Mouse (Mus musculus): ENCODE data around the gene Chd8. TPM values are rescaled to one million over a fixed set of nuclear protein-coding genes. Genes with fewer than 3 reads are reported as not detected.

Chd8 gene
- total RNA-seq, 2 experiments from 2014 or later = 46.7 to 62.6 TPM

GRCm38 (mm10) chr14:52199412-52199811 lies 58.2 kb downstream of the Chd8 start:
- DNase-seq = no peak

GRCm38 (mm10) chr14:52198141-52198540 lies 59.4 kb downstream of the Chd8 start:
- DNase-seq = no peak

GRCm38 (mm10) chr14:52197156-52197878 lies 60.3 kb downstream of the Chd8 start, which contains the start of gene Supt16:
Gene Supt16, minus strand, starts transcription at chr14:52197416.
- DNase-seq = peak; percentile 81

GRCm38 (mm10) chr14:52196230-52197155 lies 61.1 kb downstream of the Chd8 start:
- no peak for DNase-seq

GRCm38 (mm10) chr14:52195691-52196090 lies 61.9 kb downstream of the Chd8 start:
- DNase-seq = peak; percentile 29

- DNase-seq = peak; percentile 12
These were observed 66.7 kb downstream of the Chd8 start for GRCm38 (mm10) chr14:52190740-52191359.

GRCm38 (mm10) chr14:52189519-52189918 lies 68.1 kb downstream of the Chd8 start:
- no peak for DNase-seq

- DNase-seq = no peak
These were observed 68.8 kb downstream of the Chd8 start for GRCm38 (mm10) chr14:52188788-52189187.

GRCm38 (mm10) chr14:52166571-52166970 lies 91.0 kb downstream of the Chd8 start:
- no peak for DNase-seq

- no peak for DNase-seq
These were observed 96.7 kb downstream of the Chd8 start for GRCm38 (mm10) chr14:52160911-52161310.

- no peak for DNase-seq
These were observed 102.6 kb downstream of the Chd8 start for GRCm38 (mm10) chr14:52155008-52155407.

- DNase-seq = no peak
These were observed 105.0 kb downstream of the Chd8 start for GRCm38 (mm10) chr14:52152613-52153012.

GRCm38 (mm10) chr14:52152179-52152578 lies 105.4 kb downstream of the Chd8 start:
- no peak for DNase-seq

- DNase-seq = no peak
These were observed 107.7 kb downstream of the Chd8 start for GRCm38 (mm10) chr14:52149888-52150287.

Other genes with a start within 250 kb of the Chd8 start
- 1 to 10 TPM in 1 of 2 experiments, under 1 TPM in 1; 0.85 to 1.0 TPM for gene Tmem253, start 242.1 kb downstream of the Chd8 start, total RNA-seq (2021)
- 10 to 100 TPM; 17.6 to 23.1 TPM for gene Zfp219, start 237.0 kb downstream of the Chd8 start, total RNA-seq (2021)
- gene Olfr221, start 215.3 kb downstream of the Chd8 start, total RNA-seq (2021) = not detected
- 100 to 1,000 TPM; 108 to 122 TPM for gene Hnrnpc, start 153.8 kb downstream of the Chd8 start, total RNA-seq (2021)
- gene Rpgrip1, start 147.1 kb downstream of the Chd8 start, total RNA-seq (2021) = under 1 TPM; 0.12 to 0.56 TPM
- 10 to 100 TPM; 22.9 to 30.3 TPM for gene Supt16, start 60.4 kb downstream of the Chd8 start, total RNA-seq (2021)
- gene Tox4, start 21.4 kb upstream of the Chd8 start, total RNA-seq (2021) = 10 to 100 TPM; 31.3 to 33.8 TPM
- gene Rab2b, start 21.8 kb upstream of the Chd8 start, total RNA-seq (2021) = 1 to 10 TPM; 7.1 to 8.3 TPM
- 10 to 100 TPM; 16.3 to 17.3 TPM for gene Mettl3, start 47.3 kb upstream of the Chd8 start, total RNA-seq (2021)
- gene Sall2, start 71.0 kb upstream of the Chd8 start, total RNA-seq (2021) = 1 to 10 TPM; 3.1 to 5.0 TPM
- gene Olfr1513, start 98.6 kb upstream of the Chd8 start, total RNA-seq (2021) = not detected
- gene Olfr1512, start 121.4 kb upstream of the Chd8 start, total RNA-seq (2021) = not detected
- not detected for gene Olfr1511, start 139.6 kb upstream of the Chd8 start, total RNA-seq (2021)
- gene Olfr1510, start 156.6 kb upstream of the Chd8 start, total RNA-seq (2021) = not detected
- not detected for gene Olfr1509, start 185.2 kb upstream of the Chd8 start, total RNA-seq (2021)
- not detected for gene Olfr1508, start 209.7 kb upstream of the Chd8 start, total RNA-seq (2021)
- gene Olfr1507, start 238.0 kb upstream of the Chd8 start, total RNA-seq (2021) = not detected

Data from gastrocnemius, postnatal 10 days (tissue).